Mouse (Mus musculus) liver, embryonic 14.5 days (tissue): ENCODE data around the gene Fgfr2. TPM values are rescaled to one million over a fixed set of nuclear protein-coding genes. Genes with fewer than 3 reads are reported as not detected.

Experiments
- ATAC-seq: fragments of 200-750 bp; cut with Nextera tagmentation; 2 replicates; pipeline ENCODE4 v1.8.0; 2017; ENCODE audit warnings: moderate number of reproducible peaks, mild to moderate bottlenecking, moderate library complexity; ENCODE audit not compliant: insufficient read depth
- DNase-seq, 3 experiments: peaks; one replicate each; pipeline ENCODE4 v3.0.0-alpha.2; 2012 to 2013; ENCODE audit warnings: low read depth in 3 of 3, low spot score in 3 of 3
- H3K27ac ChIP-seq: fragments of 300-500 bp; sonication (generic); 2 replicates; pipeline ENCODE4 v1.5.1; 2014; ENCODE audit warnings: moderate library complexity, mild to moderate bottlenecking, control low read depth, inconsistent platforms
- H3K27me3 ChIP-seq: fragments of 300-500 bp; sonication (generic); 2 replicates; pipeline ENCODE4 v1.6.1; 2014; ENCODE audit warnings: mild to moderate bottlenecking, low read length, moderate library complexity; ENCODE audit not compliant: control insufficient read depth, insufficient read depth
- H3K36me3 ChIP-seq: fragments of 300-500 bp; sonication (generic); replicated peaks from 2 replicates; pipeline ENCODE4 v1.6.1; 2014; ENCODE audit warnings: low read depth; ENCODE audit not compliant: control insufficient read depth, insufficient read depth
- H3K4me1 ChIP-seq, 2 experiments: fragments of 200-500 bp in 1 of 2; fragments of 300-500 bp in 1 of 2; sonication (generic) in 1 of 2; replicated peaks; 2 replicates each; pipeline ENCODE4 v1.6.1; 2012 to 2014; ENCODE audit warnings: antibody characterized with exemption in 1 of 2, inconsistent platforms in 1 of 2, low read length in 1 of 2; ENCODE audit not compliant: control insufficient read depth in 2 of 2, insufficient read depth in 2 of 2
- H3K4me2 ChIP-seq: fragments of 300-500 bp; sonication (generic); 2 replicates; pipeline ENCODE4 v1.6.1; 2014; ENCODE audit warnings: low read depth, mild to moderate bottlenecking, control low read depth, moderate library complexity
- H3K4me3 ChIP-seq, 2 experiments: fragments of 200-500 bp in 1 of 2; fragments of 300-500 bp in 1 of 2; sonication (generic) in 1 of 2; 2 replicates each; pipeline ENCODE4 v1.5.1; 2012 to 2014; ENCODE audit warnings: low read depth in 2 of 2, low read length in 2 of 2, mild to moderate bottlenecking in 2 of 2, control low read depth in 1 of 2, inconsistent platforms in 1 of 2, moderate library complexity in 1 of 2; ENCODE audit not compliant: insufficient read depth in 1 of 2
- H3K9ac ChIP-seq: fragments of 300-500 bp; sonication (generic); replicated peaks from 2 replicates; pipeline ENCODE4 v1.6.1; 2014; ENCODE audit warnings: mild to moderate bottlenecking, control low read depth, moderate library complexity
- H3K9me3 ChIP-seq: fragments of 300-500 bp; sonication (generic); 2 replicates; pipeline ENCODE4 v1.6.1; 2016; ENCODE audit warnings: low read length, mixed read lengths; ENCODE audit not compliant: control insufficient read depth
- CTCF ChIP-seq: IDR thresholded peaks from 2 replicates; pipeline ENCODE4 v1.5.1; 2016; ENCODE audit warnings: antibody characterized with exemption, low read depth, control low read depth
- EP300 ChIP-seq: IDR thresholded peaks from 2 replicates; pipeline ENCODE4 v1.6.1; 2016; ENCODE audit warnings: antibody characterized with exemption, low read depth
- WGBS: fragments of 180-500 bp; shearing (Covaris S2); extraction: QIAGEN DNeasy Blood & Tissue Kit; methylation state at CpG from one replicate; pipeline ENCODE4 v1.1.7; 2014; ENCODE audit not compliant: insufficient replicate concordance; 5-methylcytosine and 5-hydroxymethylcytosine counted together
- polyA plus RNA-seq, 2 experiments: library from polyadenylated mRNA; depleted of rRNA in 1 of 2; stranded (reverse) in 1 of 2; unstranded in 1 of 2; fragments of >200 nt; fragmentation: Nextera tagmentation in 1 of 2; extraction: Ambion mirVana in 1 of 2; gene quantifications; 2 replicates each; pipeline versions ENCODE4 v1.2.1 to v1.2.3; 2012 to 2014

Gene Fgfr2
- polyA plus RNA-seq, 2 experiments, result 7.9 to 8.8 TPM

DNA sequence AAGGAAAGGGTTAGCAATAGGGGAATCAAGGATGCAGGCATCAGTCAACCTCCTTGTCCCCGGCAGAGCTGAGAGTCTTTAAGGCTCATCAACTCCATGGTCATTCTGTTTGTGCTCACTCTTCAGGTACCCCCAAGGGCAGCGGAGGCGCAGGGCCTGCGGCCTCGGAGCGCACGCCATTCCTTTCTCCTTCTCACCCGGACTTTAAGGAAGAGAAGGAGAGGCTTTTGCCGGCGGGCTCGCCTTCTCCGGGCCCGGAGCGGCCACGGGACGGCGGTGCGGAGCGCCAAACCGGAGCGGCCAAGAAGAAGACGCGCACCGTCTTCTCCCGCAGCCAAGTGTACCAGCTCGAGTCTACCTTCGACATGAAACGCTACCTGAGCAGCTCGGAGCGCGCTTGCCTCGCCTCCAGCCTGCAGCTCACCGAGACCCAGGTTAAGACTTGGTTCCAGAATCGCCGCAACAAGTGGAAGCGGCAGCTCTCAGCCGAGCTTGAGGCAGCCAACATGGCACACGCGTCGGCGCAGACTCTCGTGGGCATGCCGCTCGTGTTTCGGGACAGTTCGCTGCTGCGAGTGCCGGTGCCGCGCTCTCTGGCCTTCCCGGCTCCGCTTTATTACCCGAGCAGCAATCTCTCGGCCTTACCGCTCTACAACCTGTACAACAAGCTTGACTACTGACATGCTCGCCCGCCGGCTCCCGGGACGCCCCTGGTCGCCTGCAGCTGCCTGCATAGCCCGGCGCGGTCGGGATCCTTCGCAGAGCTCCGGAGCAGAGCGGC lies 1567.7 kb downstream of the Fgfr2 start:
- H3K9ac ChIP-seq, result no peak overlapping the region
- TF ChIP-seq CTCF (no peak), EP300 (no peak)
- no peak overlapping the region for H3K4me3 ChIP-seq
- DNase-seq (no peak), ATAC-seq (no peak)
- peaks cover 91% of the 10 kb centered on the region for H3K27me3 ChIP-seq
- H3K36me3 ChIP-seq, result no peaks in the 10 kb centered on the region
- no peak overlapping the region for H3K27ac ChIP-seq
- WGBS, result 2% methylated on average over 68 of the region's 68 CpGs
- 0 out of 4 replicates have a peak, but pooled peaks cover 0 to 4% of the 10 kb centered on the region in 2 experiments for H3K4me1 ChIP-seq
- H3K9me3 ChIP-seq, result no peaks in the 10 kb centered on the region
- no peak overlapping the region for H3K4me2 ChIP-seq

DNA sequence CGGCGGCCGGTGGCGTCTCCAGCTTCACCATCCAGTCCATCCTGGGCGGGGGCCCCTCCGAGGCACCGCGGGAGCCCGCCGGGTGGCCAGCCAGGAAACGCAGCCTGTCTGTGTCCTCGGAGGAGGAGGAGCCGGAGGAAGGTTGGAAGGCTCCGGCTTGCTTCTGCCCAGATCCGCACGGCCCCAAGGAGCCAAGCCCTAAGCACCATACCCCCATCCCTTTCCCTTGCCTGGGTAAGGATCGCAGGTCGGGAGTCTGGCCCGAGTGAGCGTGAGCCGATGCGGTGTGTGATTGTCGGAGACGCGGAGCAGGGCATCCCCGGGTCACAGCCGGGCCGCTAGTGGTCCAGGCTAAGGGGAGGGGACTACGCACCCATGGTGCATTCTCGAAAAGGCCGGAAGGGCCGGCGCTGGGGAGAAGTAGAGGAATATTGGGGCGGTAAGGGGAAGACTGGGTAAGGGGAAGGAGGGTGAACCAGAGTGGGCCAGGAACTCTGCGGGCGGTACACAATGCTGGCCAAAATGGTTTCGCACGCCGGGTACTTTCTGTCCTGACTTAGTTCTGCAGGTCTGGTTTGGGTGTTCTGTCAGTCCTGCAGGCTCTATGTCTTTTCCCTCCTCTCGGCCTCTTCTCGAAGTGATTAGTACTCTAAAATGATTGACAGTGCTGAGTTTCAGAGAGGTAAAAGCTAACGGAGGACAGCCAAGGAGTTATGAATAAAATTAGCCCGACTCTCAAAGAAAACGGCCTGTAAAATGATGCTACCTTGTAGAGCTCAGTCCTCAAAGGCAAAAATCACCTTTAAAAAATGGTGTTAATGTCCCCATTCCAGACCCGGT lies 1568.6 kb downstream of the Fgfr2 start:
- H3K4me3 ChIP-seq, result peak overlapping the region in 1 of 2 experiments; percentile 1; a peak in 1 of 4 replicates
- H3K27ac ChIP-seq, result no peak overlapping the region
- 2% methylated on average over 45 of the region's 45 CpGs for WGBS
- no peak for DNase-seq
- TF ChIP-seq CTCF, result no peak
- no peak for TF ChIP-seq EP300
- ATAC-seq, result no peak
- H3K9me3 ChIP-seq, result no peaks in the 10 kb centered on the region
- H3K9ac ChIP-seq, result no peak overlapping the region
- peaks cover 100% of the 10 kb centered on the region for H3K27me3 ChIP-seq
- H3K4me2 ChIP-seq, result no peak overlapping the region
- 0 out of 4 replicates have a peak, but pooled peaks cover 0 to 2% of the 10 kb centered on the region in 2 experiments for H3K4me1 ChIP-seq
- no peaks in the 10 kb centered on the region for H3K36me3 ChIP-seq

DNA sequence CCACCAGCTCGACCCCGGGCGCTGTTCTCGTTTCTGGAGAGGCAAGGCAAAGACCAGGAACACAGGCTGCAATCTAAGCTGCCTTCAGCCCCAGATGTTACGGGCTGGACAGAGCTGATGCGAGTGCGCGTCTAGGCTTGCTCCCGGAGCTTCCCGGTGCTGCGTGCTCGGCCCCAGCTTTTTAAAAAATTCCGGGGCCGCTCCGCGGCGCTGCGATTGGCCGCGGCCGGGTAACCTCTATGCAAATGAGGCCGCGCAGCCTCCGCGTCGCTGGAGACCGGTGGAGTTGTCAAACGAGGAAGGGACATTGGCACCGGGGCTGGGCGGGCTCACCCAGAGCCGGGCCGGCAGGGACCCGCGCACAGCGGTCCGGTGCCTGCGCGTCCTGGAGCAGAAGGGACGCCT lies 1569.4 kb downstream of the Fgfr2 start:
- no peak for TF ChIP-seq EP300
- no peak for TF ChIP-seq CTCF
- Histone ChIP-seq H3K27me3 (peaks cover 99% of the 10 kb centered on the region), H3K4me2 (0 out of 2 replicates have a peak overlapping the region, but pooled peaks have one; percentile 11), H3K9ac (no peak overlapping the region), H3K4me1 (no peaks in the 10 kb centered on the region), H3K4me3 (peak overlapping the region in 1 of 2 experiments; percentile 21; a peak in 2 of 4 replicates), H3K9me3 (no peaks in the 10 kb centered on the region), H3K27ac (no peak overlapping the region), H3K36me3 (no peaks in the 10 kb centered on the region)
- DNase-seq, result no peak
- ATAC-seq, result 0 out of 2 replicates have a peak, but pooled peaks have one; percentile 32
- under 1% methylated on average over 37 of the region's 39 CpGs for WGBS

DNA sequence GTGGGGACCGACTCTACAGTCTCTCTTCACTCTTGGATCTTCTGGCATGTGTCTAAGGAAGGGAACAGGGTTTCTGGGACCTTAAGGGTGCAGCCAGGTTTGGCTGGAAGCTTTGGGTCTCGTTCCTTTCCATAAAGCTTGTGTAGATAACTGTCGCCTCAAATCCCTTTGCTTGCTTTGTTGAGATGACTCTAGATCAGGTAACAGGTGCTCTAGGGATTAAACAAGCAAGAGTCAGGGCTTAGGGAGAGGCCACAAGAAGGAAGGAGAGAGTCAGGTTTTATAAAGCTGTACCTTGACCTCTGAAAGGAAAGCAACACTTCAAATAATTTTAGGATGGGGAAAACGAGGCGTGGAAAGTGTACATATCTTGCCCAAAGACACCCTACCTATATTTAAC lies 1570.4 kb downstream of the Fgfr2 start:
- Histone ChIP-seq H3K27me3 (peaks cover 99% of the 10 kb centered on the region), H3K4me2 (no peak overlapping the region), H3K4me1 (no peaks in the 10 kb centered on the region), H3K9me3 (no peaks in the 10 kb centered on the region), H3K4me3 (no peak overlapping the region), H3K27ac (no peak overlapping the region), H3K36me3 (no peaks in the 10 kb centered on the region), H3K9ac (no peak overlapping the region)
- no peak for ATAC-seq
- no peak for DNase-seq
- WGBS, result 6% methylated on average over 5 of the region's 5 CpGs
- no peak for TF ChIP-seq CTCF
